Mouse (Mus musculus) forebrain, embryonic 12.5 days (tissue): Measurements from ENCODE around the gene Slc25a34. TPM values are rescaled to one million over a fixed set of nuclear protein-coding genes. Genes with fewer than 3 reads are reported as not detected.
A peak's percentile ranks its signal among the peaks of the same experiment; 100 is the strongest.

Experiments used
- ATAC-seq: fragments of 200-750 bp; cut with Nextera tagmentation; 2 replicates; pipeline ENCODE4 v1.8.0; 2017; ENCODE audit warnings: moderate TSS enrichment; ENCODE audit not compliant: low FRiP score
- H3K27ac ChIP-seq: fragments of 300-500 bp; sonication (generic); 2 replicates; pipeline ENCODE4 v1.5.1; 2016; ENCODE audit warnings: mild to moderate bottlenecking
- H3K27me3 ChIP-seq: fragments of 300-500 bp; sonication (generic); 2 replicates; pipeline ENCODE4 v1.6.1; 2016; ENCODE audit warnings: mild to moderate bottlenecking
- H3K36me3 ChIP-seq: fragments of 300-500 bp; sonication (generic); replicated peaks from 2 replicates; pipeline ENCODE4 v1.6.1; 2016; ENCODE audit warnings: mild to moderate bottlenecking
- H3K4me1 ChIP-seq: fragments of 300-500 bp; sonication (generic); 2 replicates; pipeline ENCODE4 v1.6.1; 2016
- H3K4me2 ChIP-seq: fragments of 300-500 bp; sonication (generic); 2 replicates; pipeline ENCODE4 v1.6.1; 2016; ENCODE audit warnings: mild to moderate bottlenecking, moderate library complexity
- H3K4me3 ChIP-seq: fragments of 300-500 bp; sonication (generic); replicated peaks from 2 replicates; pipeline ENCODE4 v1.5.1; 2016; ENCODE audit warnings: mild to moderate bottlenecking
- H3K9ac ChIP-seq: fragments of 300-500 bp; sonication (generic); 2 replicates; pipeline ENCODE4 v1.6.1; 2016; ENCODE audit warnings: mild to moderate bottlenecking
- H3K9me3 ChIP-seq: fragments of 300-500 bp; sonication (generic); 2 replicates; pipeline ENCODE4 v1.6.1; 2016
- WGBS: fragments of 180-500 bp; shearing (Covaris S2); methylation state at CpG from one replicate; pipeline ENCODE4 v1.1.7; 2016; 5-methylcytosine and 5-hydroxymethylcytosine counted together
- polyA plus RNA-seq: library from polyadenylated mRNA; unstranded; fragments of >200 nt; fragmentation: Nextera tagmentation; extraction: Ambion mirVana; gene quantifications from 2 replicates; pipeline ENCODE4 v1.2.1, GENCODE M21; 2016

Slc25a34 gene
- polyA plus RNA-seq, 1 experiment from 2014 or later, result not detected

DNA sequence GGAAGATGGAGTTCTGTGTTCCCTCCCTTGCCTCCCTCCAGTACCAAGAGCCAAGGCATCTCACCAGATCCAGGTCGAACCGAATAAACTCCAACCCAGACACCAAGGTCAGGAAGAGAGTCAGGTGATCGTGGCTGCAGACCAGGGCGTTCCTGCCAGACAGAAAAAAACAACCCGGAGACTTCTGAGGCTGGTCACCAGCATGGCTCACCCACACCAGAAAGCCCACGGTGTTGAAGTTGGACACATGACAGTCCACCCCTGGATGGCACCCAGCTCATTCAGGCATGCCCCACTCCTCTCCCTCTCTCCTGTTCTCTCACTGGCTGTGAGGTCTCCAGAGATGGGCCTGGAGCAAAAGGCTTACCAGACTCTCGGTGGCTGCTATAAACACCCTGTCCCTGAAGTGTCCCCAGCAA is 17.7 kb upstream of the Slc25a34 start:
- 92% methylated on average over 7 of the region's 7 CpGs for WGBS
- Histone ChIP-seq H3K4me1 (peaks cover 10% of the 10 kb centered on the region), H3K27me3 (no peaks in the 10 kb centered on the region), H3K9me3 (no peaks in the 10 kb centered on the region), H3K36me3 (peaks cover 48% of the 10 kb centered on the region), H3K4me3 (no peak overlapping the region), H3K27ac (no peak overlapping the region), H3K9ac (no peak overlapping the region), H3K4me2 (no peak overlapping the region)
- ATAC-seq, result no peak

DNA sequence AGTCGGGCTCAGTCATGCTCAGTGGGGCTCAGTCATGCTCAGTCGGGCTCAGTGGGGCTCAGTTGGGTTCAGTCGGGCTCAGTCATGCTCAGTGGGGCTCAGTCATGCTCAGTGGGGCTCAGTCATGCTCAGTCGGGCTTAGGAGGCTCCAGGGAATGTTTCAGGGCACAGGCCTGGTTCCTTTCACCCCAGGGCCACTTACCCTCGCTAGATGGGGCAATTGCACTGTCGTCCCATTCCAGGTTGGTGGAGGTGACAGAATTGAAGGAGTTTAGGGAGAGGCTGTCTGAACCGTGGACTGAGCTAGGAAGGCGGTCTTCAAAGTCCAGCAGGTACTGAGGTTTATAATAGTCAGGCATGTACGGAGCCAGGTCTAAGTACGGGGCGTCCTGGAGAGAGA is 15.9 kb upstream of the Slc25a34 start:
- 57% methylated on average over 11 of the region's 11 CpGs for whole genome bisulfite sequencing
- H3K4me1 ChIP-seq, result peaks cover 10% of the 10 kb centered on the region

GRCm38 (mm10) chr4:141636693-141637092 is 13.1 kb upstream of the Slc25a34 start:
- no peak overlapping the region for H3K4me2 ChIP-seq
- H3K4me3 ChIP-seq, result no peak overlapping the region
- no peak overlapping the region for H3K27ac ChIP-seq
- peaks cover 78% of the 10 kb centered on the region for H3K36me3 ChIP-seq
- H3K9me3 ChIP-seq, result no peaks in the 10 kb centered on the region
- H3K4me1 ChIP-seq, result no peaks in the 10 kb centered on the region
- no peak for ATAC-seq
- H3K27me3 ChIP-seq, result no peaks in the 10 kb centered on the region
- H3K9ac ChIP-seq, result no peak overlapping the region
- 96% methylated on average over 5 of the region's 5 CpGs for WGBS

More for the DNA sequence above, 15.9 kb upstream of the Slc25a34 start:
- Histone ChIP-seq H3K4me2 (no peak overlapping the region), H3K9me3 (no peaks in the 10 kb centered on the region), H3K27me3 (no peaks in the 10 kb centered on the region), H3K27ac (no peak overlapping the region), H3K9ac (no peak overlapping the region), H3K36me3 (peaks cover 58% of the 10 kb centered on the region), H3K4me3 (no peak overlapping the region)
- no peak for ATAC-seq

DNA sequence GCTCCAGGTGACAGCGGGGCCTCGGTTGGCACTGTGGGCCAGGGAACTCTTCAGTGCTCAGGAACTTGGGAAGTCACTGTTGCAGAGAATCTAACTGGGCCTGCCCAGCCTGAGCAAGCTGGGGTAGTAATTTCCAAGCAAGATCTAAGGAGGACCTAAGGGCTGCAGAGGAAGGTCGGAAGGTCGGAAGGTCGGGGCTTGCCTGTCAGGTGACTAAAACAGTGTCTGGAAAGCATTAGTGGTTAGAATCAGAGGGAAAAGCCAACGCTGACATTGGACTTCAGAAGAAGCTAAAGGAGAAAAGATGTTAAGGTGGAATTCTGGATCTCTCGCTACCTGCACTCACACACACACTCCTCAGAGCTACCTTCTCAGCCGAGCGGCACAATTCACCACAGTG is 12.4 kb upstream of the Slc25a34 start:
- Histone ChIP-seq H3K9ac (no peak overlapping the region), H3K27me3 (no peaks in the 10 kb centered on the region), H3K4me2 (no peak overlapping the region), H3K27ac (no peak overlapping the region), H3K4me3 (no peak overlapping the region), H3K9me3 (no peaks in the 10 kb centered on the region), H3K36me3 (peaks cover 78% of the 10 kb centered on the region), H3K4me1 (no peaks in the 10 kb centered on the region)
- ATAC-seq, result no peak
- WGBS, result 86% methylated on average over 9 of the region's 9 CpGs

DNA sequence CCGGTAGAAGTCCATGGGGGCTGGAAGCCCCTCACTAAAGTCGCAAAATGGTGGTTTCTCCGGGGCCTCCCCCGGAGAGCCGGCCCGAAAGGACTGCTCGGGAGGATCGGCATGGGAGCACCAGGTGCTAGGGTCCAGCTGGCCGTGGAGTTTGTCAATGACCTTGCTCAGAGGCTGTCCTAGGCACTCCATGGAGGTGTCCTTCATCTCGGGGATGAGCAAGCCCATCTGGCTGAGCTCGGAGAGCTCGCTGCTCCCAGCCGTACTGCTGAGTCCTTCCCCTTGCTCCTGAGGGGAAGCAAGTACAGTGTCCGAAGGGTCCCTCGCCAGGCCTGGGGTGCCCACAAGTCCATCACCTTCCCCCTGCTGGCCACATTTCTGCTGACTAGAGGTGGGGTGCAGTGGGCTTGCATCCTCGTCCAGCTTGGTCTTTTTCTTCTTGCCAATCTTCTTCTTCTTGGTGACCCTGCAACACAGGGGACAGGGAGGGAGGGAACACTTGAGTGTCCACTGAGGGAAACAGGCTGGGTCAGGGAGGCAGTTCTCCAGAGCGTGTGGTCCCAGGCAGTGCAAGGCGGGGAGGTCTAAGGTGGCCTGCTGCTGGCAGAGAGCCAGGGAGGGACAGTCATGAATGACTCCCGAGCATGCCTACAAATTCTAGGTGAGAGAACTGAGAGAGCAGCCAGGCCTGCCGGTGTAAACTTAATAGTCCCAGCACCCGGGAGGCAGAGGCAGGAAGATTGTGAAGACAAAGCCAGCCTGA is 8.7 kb upstream of the Slc25a34 start:
- peaks cover 88% of the 10 kb centered on the region for H3K36me3 ChIP-seq
- WGBS, result 95% methylated on average over 21 of the region's 21 CpGs
- no peak overlapping the region for H3K4me3 ChIP-seq
- no peak for ATAC-seq
- H3K9ac ChIP-seq, result no peak overlapping the region
- H3K9me3 ChIP-seq, result no peaks in the 10 kb centered on the region
- no peaks in the 10 kb centered on the region for H3K27me3 ChIP-seq
- no peaks in the 10 kb centered on the region for H3K4me1 ChIP-seq
- no peak overlapping the region for H3K27ac ChIP-seq
- no peak overlapping the region for H3K4me2 ChIP-seq

DNA sequence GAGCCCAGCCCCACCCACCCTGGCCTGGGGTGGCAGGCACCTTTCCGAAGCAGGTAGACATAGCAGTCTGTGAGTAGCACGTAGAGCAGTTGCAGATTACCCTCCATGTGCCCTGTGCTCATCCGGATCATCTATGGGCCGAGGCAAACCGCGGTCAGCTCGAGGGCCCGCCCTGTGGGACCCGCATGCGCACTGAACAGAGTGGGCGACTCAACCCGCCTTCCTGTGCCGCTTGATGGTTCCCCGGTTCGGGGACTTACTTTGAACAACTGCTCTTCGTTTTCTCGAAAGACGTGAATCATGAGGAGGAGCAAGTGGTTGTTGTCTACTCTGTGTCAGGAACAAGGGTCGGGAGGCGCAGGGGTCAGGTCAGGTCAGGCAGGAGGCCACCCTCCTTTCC is 7.6 kb upstream of the Slc25a34 start:
- Histone ChIP-seq H3K9me3 (no peaks in the 10 kb centered on the region), H3K4me1 (no peaks in the 10 kb centered on the region), H3K9ac (no peak overlapping the region), H3K27ac (no peak overlapping the region), H3K4me3 (no peak overlapping the region), H3K4me2 (no peak overlapping the region), H3K36me3 (peaks cover 86% of the 10 kb centered on the region), H3K27me3 (no peaks in the 10 kb centered on the region)
- no peak for ATAC-seq
- WGBS, result 95% methylated on average over 20 of the region's 20 CpGs

GRCm38 (mm10) chr4:141630021-141630420 is 6.4 kb upstream of the Slc25a34 start:
- Histone ChIP-seq H3K4me3 (no peak overlapping the region), H3K9ac (no peak overlapping the region), H3K36me3 (peaks cover 87% of the 10 kb centered on the region), H3K4me1 (no peaks in the 10 kb centered on the region), H3K4me2 (no peak overlapping the region), H3K27me3 (no peaks in the 10 kb centered on the region), H3K27ac (no peak overlapping the region), H3K9me3 (no peaks in the 10 kb centered on the region)
- ATAC-seq, result no peak
- WGBS, result 93% methylated on average over 11 of the region's 11 CpGs

DNA sequence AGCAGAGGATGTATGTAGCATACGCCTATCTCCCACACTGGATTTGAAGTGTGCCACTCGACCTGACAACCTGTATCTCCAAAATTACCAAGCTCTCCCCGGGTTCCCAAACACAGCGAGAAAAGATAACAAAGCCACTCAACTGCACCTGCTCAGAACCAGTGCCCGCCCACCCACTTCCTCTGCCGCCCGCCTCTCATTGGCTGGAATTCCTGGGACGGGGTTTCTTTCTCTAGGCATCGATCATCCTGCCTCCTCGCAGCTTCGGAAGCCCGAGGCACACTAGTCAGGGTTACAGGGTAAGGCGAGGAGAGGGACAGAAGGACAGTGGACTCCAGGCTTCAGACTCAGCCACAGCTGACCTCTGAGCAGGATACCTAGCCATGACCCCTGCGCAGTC is 5.0 kb upstream of the Slc25a34 start:
- H3K36me3 ChIP-seq, result peaks cover 77% of the 10 kb centered on the region
- no peak overlapping the region for H3K4me2 ChIP-seq
- 84% methylated on average over 14 of the region's 14 CpGs for WGBS
- H3K27ac ChIP-seq, result no peak overlapping the region
- no peak for ATAC-seq
- no peak overlapping the region for H3K4me3 ChIP-seq
- H3K27me3 ChIP-seq, result no peaks in the 10 kb centered on the region
- H3K9ac ChIP-seq, result no peak overlapping the region
- H3K4me1 ChIP-seq, result 0 out of 2 replicates have a peak, but pooled peaks cover 2% of the 10 kb centered on the region
- H3K9me3 ChIP-seq, result no peaks in the 10 kb centered on the region

DNA sequence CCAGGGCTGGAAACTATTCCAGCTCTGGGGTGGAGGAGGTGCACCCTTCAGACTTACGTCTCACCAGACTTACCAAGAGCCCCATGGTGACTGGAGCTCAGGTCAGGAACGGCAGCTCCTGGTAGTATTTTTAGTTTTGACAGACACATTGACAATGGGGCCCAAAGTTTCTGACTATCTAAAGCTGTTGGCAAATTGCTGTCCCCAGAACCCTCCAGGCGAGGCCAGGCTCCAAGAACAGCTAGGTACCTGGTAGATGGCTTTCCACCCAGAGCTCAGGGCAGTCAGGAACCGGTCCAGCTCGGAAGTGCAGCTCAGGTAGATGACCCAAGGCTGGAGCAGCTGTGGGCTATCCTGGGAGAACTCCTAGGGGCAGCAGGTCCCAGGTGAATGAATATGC is 3.9 kb upstream of the Slc25a34 start:
- Histone ChIP-seq H3K4me2 (no peak overlapping the region), H3K9me3 (no peaks in the 10 kb centered on the region), H3K27me3 (no peaks in the 10 kb centered on the region), H3K4me3 (no peak overlapping the region), H3K27ac (no peak overlapping the region), H3K36me3 (peaks cover 66% of the 10 kb centered on the region), H3K9ac (no peak overlapping the region), H3K4me1 (0 out of 2 replicates have a peak, but pooled peaks cover 4% of the 10 kb centered on the region)
- 92% methylated on average over 5 of the region's 5 CpGs for WGBS
- ATAC-seq, result no peak

- no peaks in the 10 kb centered on the region for H3K9me3 ChIP-seq
- peaks cover 51% of the 10 kb centered on the region for H3K36me3 ChIP-seq
- H3K27me3 ChIP-seq, result no peaks in the 10 kb centered on the region
- 0 out of 2 replicates have a peak, but pooled peaks cover 4% of the 10 kb centered on the region for H3K4me1 ChIP-seq
- no peak overlapping the region for H3K4me2 ChIP-seq
- H3K27ac ChIP-seq, result no peak overlapping the region
- no peak overlapping the region for H3K9ac ChIP-seq
- 91% methylated on average over 16 of the region's 16 CpGs for WGBS
- no peak overlapping the region for H3K4me3 ChIP-seq
- ATAC-seq, result no peak
These were observed 2.3 kb upstream of the Slc25a34 start for GRCm38 (mm10) chr4:141625774-141626550.

GRCm38 (mm10) chr4:141624983-141625773 is 1.6 kb upstream of the Slc25a34 start:
- H3K27ac ChIP-seq, result no peak overlapping the region
- no peak overlapping the region for H3K4me3 ChIP-seq
- WGBS, result 77% methylated on average over 19 of the region's 19 CpGs
- peaks cover 43% of the 10 kb centered on the region for H3K36me3 ChIP-seq
- 0 out of 2 replicates have a peak, but pooled peaks cover 4% of the 10 kb centered on the region for H3K4me1 ChIP-seq
- 0 out of 2 replicates have a peak, but pooled peaks have one; percentile 20 for ATAC-seq
- H3K9me3 ChIP-seq, result no peaks in the 10 kb centered on the region
- no peaks in the 10 kb centered on the region for H3K27me3 ChIP-seq
- H3K4me2 ChIP-seq, result no peak overlapping the region
- H3K9ac ChIP-seq, result no peak overlapping the region

DNA sequence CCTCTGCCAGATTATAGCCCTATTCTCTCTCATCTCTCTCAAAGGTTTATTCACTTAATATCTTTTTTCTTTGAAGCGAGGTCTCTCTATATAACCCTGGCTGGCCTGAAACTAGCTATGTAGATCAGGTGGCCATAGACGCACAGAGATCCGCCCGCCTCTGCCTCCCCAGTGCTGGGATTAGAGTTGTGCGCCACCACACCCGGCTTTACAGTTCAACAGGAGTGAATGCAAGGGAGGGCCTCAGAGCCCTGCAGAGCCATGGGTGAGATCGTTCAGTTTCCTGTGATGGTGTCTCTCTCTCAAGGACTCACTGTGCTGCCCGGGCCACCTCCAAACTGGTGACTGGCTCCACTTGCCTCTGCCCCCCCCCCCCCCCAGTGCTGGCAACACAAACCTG is 513 bp upstream of the Slc25a34 start:
- H3K36me3 ChIP-seq, result peaks cover 33% of the 10 kb centered on the region
- H3K9ac ChIP-seq, result no peak overlapping the region
- no peak overlapping the region for H3K4me3 ChIP-seq
- H3K4me1 ChIP-seq, result 0 out of 2 replicates have a peak, but pooled peaks cover 4% of the 10 kb centered on the region
- H3K4me2 ChIP-seq, result no peak overlapping the region
- no peak for ATAC-seq
- no peaks in the 10 kb centered on the region for H3K27me3 ChIP-seq
- H3K27ac ChIP-seq, result no peak overlapping the region
- WGBS, result 96% methylated on average over 8 of the region's 8 CpGs
- H3K9me3 ChIP-seq, result no peaks in the 10 kb centered on the region
